8 mouse cellular contexts compared by ENCODE assay signal in genomic region chr9:56636214-56636613, GRCm38 (mm10).
DNase-seq lines count a peak whose midpoint lies in the region; ATAC-seq and TF ChIP-seq lines count a peak whose summit lies in the region.

No protein-coding gene starts in this region.

- H3K4me2 ChIP-seq in forebrain, postnatal 0 days (ENCODE audit: low read depth): peak overlapping the region; percentile 88
- peak overlapping the region; percentile 98 for H3K4me2 ChIP-seq in lung, embryonic 14.5 days

- H3K9me3 ChIP-seq in MEL (replicated peaks; ENCODE audit: insufficient read depth, low read length): no peaks in the 10 kb centered on the region
- H3K9me3 ChIP-seq in forebrain, postnatal 0 days (ENCODE audit: low read length): no peaks in the 10 kb centered on the region
- no peaks in the 10 kb centered on the region for H3K9me3 ChIP-seq in lung, embryonic 14.5 days (ENCODE audit: low read depth, low read length)

- H3K79me2 ChIP-seq in MEL (ENCODE audit: control insufficient read depth, insufficient read depth, low read length, poor library complexity): no peaks in the 10 kb centered on the region

- 0% methylated on average over 9 of the region's 10 CpGs for WGBS in forebrain, postnatal 0 days
- whole genome bisulfite sequencing in lung, embryonic 14.5 days: 2% methylated on average over 10 of the region's 10 CpGs
- WGBS in thymus, adult 2 months: 1% methylated on average over 10 of the region's 10 CpGs

- H3K4me1 ChIP-seq in MEL (ENCODE audit: control insufficient read depth in 1 of 2, insufficient read depth in 2 of 2, low read length in 2 of 2): no peaks in the 10 kb centered on the region
- H3K4me1 ChIP-seq in forebrain, postnatal 0 days (ENCODE audit: insufficient read depth): peaks cover 8% of the 10 kb centered on the region; the same call in 1 of the 2 replicates
- peaks cover 8% of the 10 kb centered on the region for H3K4me1 ChIP-seq in lung, embryonic 14.5 days (ENCODE audit: insufficient read depth)
- peaks cover 24% of the 10 kb centered on the region for H3K4me1 ChIP-seq in thymus, adult 2 months (replicated peaks; ENCODE audit: control insufficient read depth, insufficient read depth, low read length)

- H3K36me3 ChIP-seq in MEL (ENCODE audit: control insufficient read depth in 1 of 2, insufficient read depth in 2 of 2, low read length in 2 of 2): no peaks in the 10 kb centered on the region
- H3K36me3 ChIP-seq in forebrain, postnatal 0 days (ENCODE audit: insufficient read depth): no peaks in the 10 kb centered on the region
- H3K36me3 ChIP-seq in lung, embryonic 14.5 days (ENCODE audit: insufficient read depth): no peaks in the 10 kb centered on the region
- no peaks in the 10 kb centered on the region for H3K36me3 ChIP-seq in thymus, adult 2 months (ENCODE audit: control insufficient read depth, insufficient read depth, low read length)

- peak in 2 of 3 experiments; percentile 86 to 98 for TF ChIP-seq CTCF in MEL (IDR thresholded peaks at IDR 0.05 in 2 of 3, conservative IDR thresholded peaks at IDR 0.05 in 1 of 3; ENCODE audit: control insufficient read depth in 1 of 3, insufficient read depth in 1 of 3, low read depth in 2 of 3, low read length in 3 of 3, poor library complexity in 1 of 3, severe bottlenecking in 1 of 3)
- TF ChIP-seq CTCF in forebrain, postnatal 0 days (IDR thresholded peaks at IDR 0.05; ENCODE audit: low read depth): peak; percentile 100
- TF ChIP-seq CTCF in lung, embryonic 14.5 days (IDR thresholded peaks at IDR 0.05; ENCODE audit: low read depth): peak; percentile 100
- peak; percentile 98 for TF ChIP-seq CTCF in thymus, adult 2 months (IDR thresholded peaks at IDR 0.05; ENCODE audit: borderline replicate concordance, control insufficient read depth, extremely low read depth, insufficient read depth, low read length, poor library complexity)

- TF ChIP-seq POLR2A in MEL (IDR thresholded peaks at IDR 0.05; ENCODE audit: control insufficient read depth in 1 of 2, insufficient read depth in 1 of 2, low read depth in 1 of 2, low read length in 2 of 2, poor library complexity in 1 of 2): no peak
- no peak for TF ChIP-seq POLR2A in thymus, adult 2 months (IDR thresholded peaks at IDR 0.05; ENCODE audit: control insufficient read depth, extremely low read depth, insufficient read depth, low read length, poor library complexity)

- peak; percentile 43 for TF ChIP-seq RAD21 in MEL (IDR thresholded peaks at IDR 0.05; ENCODE audit: low read depth, low read length)

- peak; percentile 46 for DNase-seq in MEL (ENCODE audit: low read depth, low spot score)
- DNase-seq in cerebellum, adult 18-20 months: peak; percentile 91 to 94
- DNase-seq in forebrain, postnatal 0 days: peak; percentile 96
- peak; percentile 93 for DNase-seq in heart, postnatal 4 days
- peak; percentile 89 to 96 for DNase-seq in layer of hippocampus, adult 8-10 months (ENCODE audit: low spot score in 2 of 2)
- peak; percentile 97 for DNase-seq in lung, embryonic 14.5 days
- DNase-seq in ovary, adult 18-20 months (ENCODE audit: low spot score): peak; percentile 60
- peak; percentile 79 for DNase-seq in thymus, adult 2 months

- peak; percentile 59 for ATAC-seq in forebrain, postnatal 0 days
- ATAC-seq in lung, embryonic 14.5 days (ENCODE audit: insufficient read depth): peak; percentile 62

- H3K9ac ChIP-seq in MEL (ENCODE audit: control insufficient read depth, low read depth, low read length, poor library complexity, severe bottlenecking): no peak overlapping the region
- H3K9ac ChIP-seq in forebrain, postnatal 0 days: peak overlapping the region; percentile 90
- H3K9ac ChIP-seq in lung, embryonic 14.5 days: peak overlapping the region; percentile 65; the same call in 1 of the 2 replicates

- TF ChIP-seq EP300 in MEL (IDR thresholded peaks at IDR 0.05; ENCODE audit: low read depth in 1 of 2, low read length in 2 of 2): no peak

- no peak overlapping the region for H3K4me3 ChIP-seq in MEL (ENCODE audit: control insufficient read depth in 1 of 2, insufficient read depth in 1 of 2, low read depth in 2 of 2, low read length in 2 of 2)
- H3K4me3 ChIP-seq in forebrain, postnatal 0 days (ENCODE audit: low read depth, low read length): peak overlapping the region; percentile 73
- peak overlapping the region; percentile 65 for H3K4me3 ChIP-seq in lung, embryonic 14.5 days (ENCODE audit: low read depth, low read length)
- 0 out of 2 replicates have a peak overlapping the region, but pooled peaks have one; percentile 14 for H3K4me3 ChIP-seq in thymus, adult 2 months (ENCODE audit: control insufficient read depth, insufficient read depth, low read length)

- no peak overlapping the region for H3K27ac ChIP-seq in MEL (ENCODE audit: control insufficient read depth, low read depth, low read length)
- peak overlapping the region; percentile 88 for H3K27ac ChIP-seq in forebrain, postnatal 0 days (ENCODE audit: low read depth, low read length)
- no peak overlapping the region for H3K27ac ChIP-seq in lung, embryonic 14.5 days (ENCODE audit: low read depth)
- no peak overlapping the region for H3K27ac ChIP-seq in thymus, adult 2 months (ENCODE audit: control insufficient read depth, insufficient read depth, low read length)

- peaks cover 3 to 4% of the 10 kb centered on the region in 2 experiments; a peak in 1 of 4 replicates for H3K27me3 ChIP-seq in MEL (ENCODE audit: control insufficient read depth in 1 of 2, insufficient read depth in 2 of 2, low read length in 2 of 2)
- peaks cover 6% of the 10 kb centered on the region; the same call in 1 of the 2 replicates for H3K27me3 ChIP-seq in forebrain, postnatal 0 days (ENCODE audit: insufficient read depth, low read length)
- peaks cover 48% of the 10 kb centered on the region for H3K27me3 ChIP-seq in lung, embryonic 14.5 days (ENCODE audit: insufficient read depth, low read length)
- peaks cover 9% of the 10 kb centered on the region for H3K27me3 ChIP-seq in thymus, adult 2 months (ENCODE audit: control insufficient read depth, insufficient read depth, low read length)

TF ChIP-seq in MEL, 35 proteins besides CTCF, POLR2A, EP300 and RAD21:
- TF ChIP-seq MEF2A (IDR thresholded peaks at IDR 0.05; ENCODE audit: extremely low read depth, insufficient replicate concordance, low read depth, low read length, poor library complexity, severe bottlenecking): no peak
- peak; percentile 67 for TF ChIP-seq SMC3 (IDR thresholded peaks at IDR 0.05; ENCODE audit: low read depth, low read length)

Comparison
In these comparisons a context has a peak if more than half of its experiments do, and no peak if none do; other contexts are left out.
1. DNase-seq: peak in every context shown above with its lines; median percentile 97 in lung, embryonic 14.5 days; 96 in forebrain, postnatal 0 days; 93 in heart, postnatal 4 days; 92 in cerebellum, adult 18-20 months; 92 in layer of hippocampus, adult 8-10 months; 79 in thymus, adult 2 months; 60 in ovary, adult 18-20 months; 46 in MEL.
2. H3K4me3 ChIP-seq: peak in forebrain, postnatal 0 days (single experiment), lung, embryonic 14.5 days (single experiment) and thymus, adult 2 months (single experiment); none in MEL (0 of 2).
3. Peak in every context shown above with its lines, with median percentiles within 50 percentile points of each other: CTCF ChIP-seq.